Mouse (Mus musculus): ENCODE measurements around the gene Mfap5. TPM values are rescaled to one million over a fixed set of nuclear protein-coding genes. Genes with fewer than 3 reads are reported as not detected.

The Mfap5 gene
- polyA plus RNA-seq, 1 experiment from 2014 or later = 1.8 TPM

Other genes starting within 250 kb of the Mfap5 start
- gene Klrg1, start 223.0 kb upstream of the Mfap5 start, polyA plus RNA-seq (2014; fragmentation: Nextera tagmentation; extraction: Ambion mirVana) = 0.81 and 1.3 TPM in 2 replicates
- gene M6pr, start 197.1 kb upstream of the Mfap5 start, polyA plus RNA-seq (2014; fragmentation: Nextera tagmentation; extraction: Ambion mirVana) = 46.1 and 62.0 TPM in 2 replicates
- gene Phc1, start 165.3 kb upstream of the Mfap5 start, polyA plus RNA-seq (2014; fragmentation: Nextera tagmentation; extraction: Ambion mirVana) = 40.8 and 41.9 TPM in 2 replicates
- gene Rimklb, start 7.1 kb upstream of the Mfap5 start, polyA plus RNA-seq (2014; fragmentation: Nextera tagmentation; extraction: Ambion mirVana) = 123 and 125 TPM in 2 replicates
- 0.99 and 1.1 TPM in 2 replicates for gene Aicda, start 48.0 kb downstream of the Mfap5 start, polyA plus RNA-seq (2014; fragmentation: Nextera tagmentation; extraction: Ambion mirVana)
- gene Apobec1, start 96.6 kb downstream of the Mfap5 start, polyA plus RNA-seq (2014; fragmentation: Nextera tagmentation; extraction: Ambion mirVana) = 1.1 and 1.4 TPM in 2 replicates
- not detected in 2 replicates for gene Gdf3, start 104.2 kb downstream of the Mfap5 start, polyA plus RNA-seq (2014; fragmentation: Nextera tagmentation; extraction: Ambion mirVana)
- not detected in 2 replicates for gene Dppa3, start 120.6 kb downstream of the Mfap5 start, polyA plus RNA-seq (2014; fragmentation: Nextera tagmentation; extraction: Ambion mirVana)
- gene Nanog, start 201.6 kb downstream of the Mfap5 start, polyA plus RNA-seq (2014; fragmentation: Nextera tagmentation; extraction: Ambion mirVana) = 0.29 and 0.30 TPM in 2 replicates